Mouse (Mus musculus): Measurements from ENCODE around the gene Oas1d. TPM values are rescaled to one million over a fixed set of nuclear protein-coding genes. Genes with fewer than 3 reads are reported as not detected.
"Not testable (repeated sequence)": the region's sequence is repeated elsewhere in the genome, so short reads cannot be mapped to it uniquely, and the experiment has no call there.

Oas1d gene
- total RNA-seq (2021), result not detected in 2 replicates
- long read RNA-seq, result 0 reads

- DNase-seq, result not testable (repeated sequence)
Measured at GRCm38 (mm10) chr5:120914204-120914603, at the start of gene Oas1d. TSS of gene Oas1d (plus strand) at chr5:120914536.

GRCm38 (mm10) chr5:120865336-120865860 is 48.9 kb upstream of the Oas1d start:
- no peak for DNase-seq

- no peak for DNase-seq
Measured at GRCm38 (mm10) chr5:120869436-120870015, 44.8 kb upstream of the Oas1d start.

- no peak for DNase-seq
Measured at GRCm38 (mm10) chr5:120870081-120870480, 44.3 kb upstream of the Oas1d start.

- no peak for DNase-seq
Measured at GRCm38 (mm10) chr5:120870782-120871181, 43.6 kb upstream of the Oas1d start.

- no peak for DNase-seq
Measured at GRCm38 (mm10) chr5:120871469-120871868, 42.9 kb upstream of the Oas1d start.

GRCm38 (mm10) chr5:120876839-120877238 is 37.5 kb upstream of the Oas1d start:
- DNase-seq, result not testable (repeated sequence)

- not testable (repeated sequence) for DNase-seq
Measured at GRCm38 (mm10) chr5:120877407-120877806, 36.9 kb upstream of the Oas1d start.

GRCm38 (mm10) chr5:120878803-120879202 is 35.5 kb upstream of the Oas1d start:
- not testable (repeated sequence) for DNase-seq

- DNase-seq, result not testable (repeated sequence)
Measured at GRCm38 (mm10) chr5:120881681-120882080, 32.7 kb upstream of the Oas1d start.

- DNase-seq, result not testable (repeated sequence)
Measured at GRCm38 (mm10) chr5:120887413-120887812, 26.9 kb upstream of the Oas1d start, which contains the start of gene Oas1g. TSS of gene Oas1g (minus strand) at chr5:120887613.

- DNase-seq, result no peak
Measured at GRCm38 (mm10) chr5:120887831-120888230, 26.5 kb upstream of the Oas1d start.

- DNase-seq, result not testable (repeated sequence)
Measured at GRCm38 (mm10) chr5:120888294-120888815, 26.0 kb upstream of the Oas1d start.

GRCm38 (mm10) chr5:120890026-120890425 is 24.3 kb upstream of the Oas1d start:
- DNase-seq, result no peak

- DNase-seq, result no peak
Measured at GRCm38 (mm10) chr5:120890991-120891390, 23.3 kb upstream of the Oas1d start.

GRCm38 (mm10) chr5:120891566-120892242 is 22.6 kb upstream of the Oas1d start:
- DNase-seq, result not testable (repeated sequence)

- DNase-seq, result no peak
Measured at GRCm38 (mm10) chr5:120892243-120892660, 22.1 kb upstream of the Oas1d start.

- not testable (repeated sequence) for DNase-seq
Measured at GRCm38 (mm10) chr5:120893866-120894265, 20.5 kb upstream of the Oas1d start.

GRCm38 (mm10) chr5:120894692-120895091 is 19.6 kb upstream of the Oas1d start:
- DNase-seq, result not testable (repeated sequence)

GRCm38 (mm10) chr5:120895231-120895900 is 19.0 kb upstream of the Oas1d start:
- DNase-seq, result no peak

- no peak for DNase-seq
Measured at GRCm38 (mm10) chr5:120898307-120898706, 16.0 kb upstream of the Oas1d start.

- no peak for DNase-seq
Measured at GRCm38 (mm10) chr5:120898726-120899125, 15.6 kb upstream of the Oas1d start.

GRCm38 (mm10) chr5:120900666-120901065 is 13.7 kb upstream of the Oas1d start:
- DNase-seq, result no peak

Data from adrenal gland, postnatal 25 days (tissue).